Mouse (Mus musculus) testis, postnatal 10 days (tissue): ENCODE measurements around the gene Ermp1.

Experiments
- DNase-seq: peaks from one replicate; pipeline ENCODE4 v3.0.0; 2021; ENCODE audit warnings: low spot score

Gene Ermp1

DNA sequence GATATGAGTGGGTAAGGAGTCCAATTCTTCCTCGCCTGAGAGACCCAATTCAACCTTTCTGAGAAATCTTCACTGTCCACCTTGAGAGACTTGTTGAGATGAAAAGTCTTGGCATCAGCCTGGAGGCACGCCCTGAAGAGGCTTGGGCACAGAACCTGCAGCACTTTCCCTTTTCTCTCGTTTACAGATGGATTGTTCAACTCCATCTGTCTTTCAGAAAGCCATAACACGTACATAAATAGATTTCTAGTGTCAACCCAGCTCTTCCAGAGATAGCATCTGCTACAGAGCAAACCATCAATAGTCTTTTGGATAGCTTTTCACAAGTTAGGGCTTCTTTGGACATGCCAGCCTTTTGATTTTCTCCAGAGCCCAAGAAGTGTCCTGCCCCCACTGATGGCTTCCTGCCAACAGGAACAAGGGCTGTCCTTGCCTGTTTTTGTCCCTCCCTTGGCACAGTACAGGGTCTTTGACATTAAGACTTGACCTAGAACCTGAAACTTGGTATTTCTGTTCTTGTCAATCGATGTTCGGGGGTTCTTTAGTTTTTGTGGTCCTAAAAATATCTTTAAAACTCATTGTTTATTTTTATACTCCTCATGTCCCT, 13.9 kb upstream of the Ermp1 start:
- DNase-seq: no peak

DNA sequence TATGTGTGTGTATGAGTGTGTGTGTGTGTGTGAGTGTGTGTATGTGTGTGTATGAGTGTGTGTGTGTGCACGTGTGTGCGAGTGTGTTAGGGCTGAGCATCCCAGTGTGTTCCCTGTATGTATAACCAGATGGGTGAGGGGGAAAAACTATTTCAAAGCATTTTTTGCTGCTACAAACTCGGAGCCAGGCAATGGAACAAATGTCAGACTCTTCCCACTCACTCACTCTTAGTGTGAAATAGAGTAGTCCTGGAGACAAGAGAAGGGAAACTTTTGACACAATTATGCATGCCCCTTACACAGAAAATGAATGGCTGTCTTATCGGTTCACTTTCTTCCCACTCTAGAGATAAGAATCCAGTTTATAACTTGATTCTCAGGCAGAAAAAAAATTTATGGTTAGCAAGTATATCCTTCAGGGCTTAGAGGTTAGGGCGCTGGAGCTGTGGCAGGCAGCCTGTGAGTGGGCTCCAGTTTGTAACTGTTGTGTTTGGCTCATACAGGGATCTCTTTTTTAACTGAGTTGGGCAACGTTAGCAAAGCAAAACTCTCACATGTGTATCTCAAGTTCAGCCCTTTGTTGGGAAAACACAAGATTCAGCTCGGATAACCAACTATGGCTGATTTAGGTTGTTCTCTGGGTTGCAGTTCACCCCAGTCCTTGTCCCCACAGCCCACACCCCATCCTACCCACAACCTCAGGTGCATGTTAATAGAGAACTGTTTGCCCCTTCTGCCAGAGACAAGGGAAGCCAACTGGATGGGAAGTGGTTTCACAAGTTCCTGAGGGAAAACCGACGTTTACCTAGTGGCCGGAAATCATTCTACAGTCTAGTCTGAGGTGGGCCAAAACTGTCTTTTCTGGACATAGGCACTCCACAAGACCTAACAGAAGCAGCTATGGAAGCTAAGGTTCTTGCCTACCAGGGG, 12.9 kb upstream of the Ermp1 start:
- no peak for DNase-seq

DNA sequence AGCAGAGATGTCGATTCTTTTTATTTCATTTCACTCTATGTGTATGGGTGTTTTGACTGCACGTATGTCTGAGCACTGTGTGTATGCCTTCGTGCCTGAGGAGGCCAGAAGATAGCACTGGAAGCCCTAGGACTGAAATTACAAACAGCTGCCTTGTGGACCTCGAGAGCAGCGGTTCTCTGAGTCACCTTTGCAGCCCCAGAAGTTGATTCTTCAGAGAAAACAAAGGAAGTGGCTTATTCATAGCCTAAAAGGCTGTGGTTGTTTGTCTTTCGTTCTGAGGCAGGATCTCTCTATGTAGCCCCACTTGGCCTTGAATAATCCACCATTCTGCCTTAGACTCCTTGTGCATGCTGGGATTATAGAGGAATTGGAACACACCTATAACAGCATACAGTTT, 11.5 kb upstream of the Ermp1 start:
- no peak for DNase-seq

DNA sequence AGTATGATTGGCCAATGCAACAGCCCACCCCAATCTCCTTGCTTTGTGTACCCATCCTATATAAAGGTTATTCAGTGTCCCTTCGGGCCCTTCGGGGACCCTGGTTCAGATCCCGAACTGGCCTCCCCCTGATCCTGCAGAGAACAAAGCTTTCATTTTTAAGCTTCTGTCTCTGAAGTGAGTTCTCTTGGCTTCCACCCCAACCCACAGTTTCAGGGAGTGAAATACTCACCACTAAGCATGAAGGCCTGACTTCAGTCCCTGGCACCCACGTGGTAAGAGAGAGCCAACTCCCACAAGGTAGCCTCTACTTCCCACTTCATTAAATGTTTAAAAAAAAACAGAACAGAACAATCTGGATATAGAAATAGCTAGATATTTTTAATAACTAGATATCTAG, 10.6 kb upstream of the Ermp1 start:
- no peak for DNase-seq

DNA sequence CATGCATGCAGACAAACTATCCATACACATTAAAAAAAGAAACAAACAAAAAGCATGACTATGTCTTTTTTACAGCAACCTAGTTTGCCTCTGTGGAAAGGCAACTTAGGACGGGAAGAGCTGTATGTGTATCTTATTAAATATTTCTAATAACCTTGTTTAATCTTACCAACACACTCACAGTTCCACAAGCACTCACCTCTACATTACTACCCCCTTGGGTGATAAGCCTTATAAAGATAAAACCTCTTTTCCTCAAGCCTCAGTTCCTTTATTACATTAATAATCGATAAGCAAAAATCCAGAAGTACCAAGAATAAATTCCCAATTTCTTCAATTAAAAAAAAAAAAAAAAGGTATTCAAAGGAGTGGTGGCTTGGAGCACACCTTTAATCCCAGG, 9.3 kb upstream of the Ermp1 start:
- DNase-seq: no peak

DNA sequence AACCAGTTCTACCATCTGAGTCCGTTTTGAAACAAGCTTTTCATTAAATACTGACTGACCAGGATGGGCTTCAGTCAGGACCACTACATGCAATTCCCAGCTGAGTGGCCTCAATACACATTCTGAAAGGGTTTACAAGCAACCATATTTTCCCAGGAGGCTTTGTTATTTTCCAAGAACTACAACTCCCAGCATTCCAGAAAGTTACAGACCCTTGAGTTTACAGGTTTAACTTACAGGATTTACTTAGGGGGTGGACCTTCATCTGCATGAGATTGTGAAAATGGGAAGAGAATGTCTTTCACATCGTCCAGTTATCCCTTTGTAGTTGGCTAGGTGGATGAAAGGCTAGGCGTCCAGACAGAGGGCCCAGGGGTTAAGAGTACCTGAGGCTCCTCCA, 8.8 kb upstream of the Ermp1 start:
- no peak for DNase-seq

DNA sequence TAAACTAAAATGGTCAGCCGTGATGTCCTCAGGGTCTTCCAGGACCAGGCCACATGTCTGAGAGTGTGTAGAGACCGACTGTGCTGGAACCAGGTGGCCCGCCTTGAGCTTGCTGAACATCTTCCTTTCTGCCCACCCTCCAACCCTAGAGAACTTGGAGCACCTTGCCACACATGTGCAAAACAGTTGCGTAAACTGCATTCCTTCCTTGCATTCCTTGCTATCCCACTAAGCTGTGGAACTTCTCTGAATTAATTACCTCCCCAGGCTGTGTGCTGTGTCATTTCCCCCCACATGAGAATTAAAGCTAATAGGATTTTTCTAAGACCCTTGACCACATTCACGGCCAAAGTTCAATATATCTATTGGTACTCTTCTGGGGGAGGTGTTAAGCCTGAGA, 8.4 kb upstream of the Ermp1 start:
- no peak for DNase-seq

DNA sequence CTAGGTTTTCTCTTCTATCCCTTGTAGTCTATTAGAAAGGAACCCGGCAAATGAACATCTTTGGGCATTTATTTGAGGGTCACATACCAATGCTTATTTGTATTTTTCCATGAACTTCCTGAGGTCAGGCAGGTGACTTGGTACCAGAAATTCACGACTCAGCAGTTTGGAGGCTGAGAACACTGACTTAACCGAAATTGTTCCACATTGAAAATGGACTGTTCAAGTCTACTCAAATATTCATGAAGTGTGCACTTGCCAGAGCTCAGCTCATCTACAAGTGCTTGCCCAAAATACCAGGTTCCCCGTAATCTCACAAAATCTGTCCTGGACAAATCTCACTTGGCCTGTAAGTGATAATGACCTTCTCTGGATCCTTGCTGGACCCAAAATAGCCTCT, 7.8 kb upstream of the Ermp1 start:
- no peak for DNase-seq

DNA sequence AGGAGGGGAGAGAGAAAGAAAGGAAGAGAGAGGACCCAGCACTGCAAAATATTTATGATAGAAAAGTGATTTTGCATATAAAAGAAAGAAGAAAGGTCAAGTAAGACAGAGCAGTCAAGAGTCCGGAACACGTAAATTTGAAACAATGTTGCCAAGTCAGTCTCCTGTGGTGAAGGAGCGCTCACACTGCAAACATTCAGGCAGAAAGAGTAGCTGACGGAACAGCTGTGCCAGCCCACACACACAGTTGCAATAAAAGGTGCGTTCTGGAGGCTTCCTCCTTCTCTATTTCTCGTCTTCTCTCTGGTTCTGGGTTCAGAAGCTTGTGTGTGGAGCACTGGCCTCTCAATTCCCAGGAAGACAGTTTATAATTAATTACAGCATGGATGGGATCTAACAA, 6.9 kb upstream of the Ermp1 start:
- DNase-seq: no peak

DNA sequence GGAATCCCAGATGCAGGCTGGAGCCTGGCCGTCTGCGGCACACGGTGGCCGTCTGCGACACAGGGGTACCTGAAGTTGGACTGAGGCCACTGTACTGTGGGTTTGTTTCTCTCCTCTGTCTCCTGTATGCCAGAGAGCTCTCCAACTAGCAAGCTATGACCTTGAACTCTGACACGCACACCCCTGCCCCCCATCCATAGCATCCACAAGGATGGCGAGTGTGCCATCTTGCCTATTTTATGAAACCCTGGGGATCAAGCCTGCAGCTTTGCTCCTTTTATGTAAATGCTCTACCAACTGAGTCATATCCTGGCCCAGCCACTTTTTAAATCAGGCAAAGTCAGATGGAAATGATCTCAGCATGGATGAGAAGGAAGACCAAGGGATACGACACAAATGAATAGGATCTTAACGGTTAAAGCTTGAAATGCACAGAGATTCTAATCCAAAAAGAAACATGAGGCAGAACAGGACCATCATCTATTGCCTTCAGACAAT, 5.6 kb upstream of the Ermp1 start:
- DNase-seq: no peak

DNA sequence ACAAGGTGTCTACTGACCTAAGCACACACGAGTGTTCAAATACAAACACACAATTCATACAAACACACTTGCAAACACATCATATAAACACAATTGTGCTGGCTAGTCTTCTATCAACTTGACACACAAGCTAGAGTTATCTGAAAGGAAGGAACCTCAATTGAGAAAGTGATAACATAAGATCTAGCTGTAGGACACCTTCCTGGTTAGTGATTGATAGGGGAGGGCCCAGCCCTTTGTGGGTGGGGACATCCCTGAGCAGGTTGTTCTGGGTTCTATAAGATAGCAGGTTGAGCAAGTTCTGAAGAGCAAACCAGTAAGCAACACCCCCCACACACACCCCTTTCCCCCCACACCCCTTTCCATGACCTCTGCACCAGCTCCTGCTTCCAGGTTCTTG, 1.5 kb upstream of the Ermp1 start:
- no peak for DNase-seq

DNA sequence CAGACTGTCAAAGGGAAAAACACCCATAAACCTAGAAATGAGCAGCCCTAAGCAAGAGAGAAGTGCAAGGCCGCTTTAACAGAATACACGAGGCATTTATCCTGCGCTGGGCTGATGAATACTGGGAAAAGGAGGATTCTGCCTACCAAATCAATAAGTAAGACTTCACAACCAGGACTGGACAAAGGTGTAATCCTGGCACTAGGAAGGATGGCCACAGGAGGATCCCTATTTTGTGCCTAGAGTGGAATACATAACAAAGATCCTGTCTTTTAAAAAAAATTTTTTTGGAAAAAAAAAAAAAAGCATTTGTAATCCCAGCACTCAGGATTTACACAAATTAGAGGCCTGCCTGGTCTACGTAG, 317 bp upstream of the Ermp1 start:
- no peak for DNase-seq

DNA sequence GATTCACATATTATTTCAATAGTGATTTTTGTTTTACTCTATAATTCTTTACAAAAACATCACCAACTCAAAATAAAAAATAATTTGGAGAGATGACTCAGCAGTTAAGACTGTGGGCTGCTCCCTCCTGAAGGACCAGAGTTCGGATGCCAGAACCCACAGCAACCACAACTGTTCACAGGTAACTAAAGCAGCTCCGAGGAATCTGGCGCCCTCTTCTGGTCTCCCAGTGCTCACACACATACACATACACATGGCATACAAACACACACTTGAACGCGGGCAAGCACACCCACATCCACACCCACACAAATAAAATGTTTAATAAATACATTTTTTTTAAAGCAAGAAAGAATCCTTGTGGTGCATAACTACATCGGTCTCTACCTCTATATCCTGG, 3.5 kb downstream of the Ermp1 start:
- DNase-seq: no peak

DNA sequence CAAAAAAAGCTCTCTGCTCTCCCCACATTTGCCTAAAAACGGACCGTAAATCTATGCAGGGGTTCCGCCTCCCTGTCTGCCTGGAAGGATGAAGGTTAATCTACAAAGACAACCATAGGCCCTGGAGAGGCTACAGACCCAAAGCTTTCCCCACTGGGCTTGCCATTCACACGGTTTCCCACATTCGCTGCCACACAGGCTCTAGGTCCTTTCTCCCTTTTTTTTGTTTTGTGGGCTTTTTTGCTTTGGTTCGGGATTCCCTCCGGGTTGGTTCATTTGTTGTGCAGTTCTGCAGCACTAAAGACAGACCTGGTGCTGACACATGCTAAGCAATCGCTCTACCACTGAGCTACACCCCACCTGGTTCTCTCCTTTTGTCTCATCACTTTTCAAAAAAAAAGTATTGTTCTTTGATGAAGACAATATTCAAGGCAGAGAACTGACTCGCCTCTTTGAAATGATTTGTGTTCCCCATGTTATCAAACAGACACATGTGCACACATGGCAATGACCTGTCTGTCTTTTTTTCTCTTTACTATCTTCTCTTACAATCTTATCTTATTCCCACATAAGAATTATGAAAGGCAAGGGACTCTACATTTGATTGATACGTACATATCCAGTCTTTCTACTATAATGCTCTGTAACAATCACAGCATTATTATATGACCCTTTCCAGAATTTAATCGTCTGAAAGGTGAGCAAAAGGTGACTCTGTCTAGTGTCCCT, 4.9 kb downstream of the Ermp1 start:
- no peak for DNase-seq

DNA sequence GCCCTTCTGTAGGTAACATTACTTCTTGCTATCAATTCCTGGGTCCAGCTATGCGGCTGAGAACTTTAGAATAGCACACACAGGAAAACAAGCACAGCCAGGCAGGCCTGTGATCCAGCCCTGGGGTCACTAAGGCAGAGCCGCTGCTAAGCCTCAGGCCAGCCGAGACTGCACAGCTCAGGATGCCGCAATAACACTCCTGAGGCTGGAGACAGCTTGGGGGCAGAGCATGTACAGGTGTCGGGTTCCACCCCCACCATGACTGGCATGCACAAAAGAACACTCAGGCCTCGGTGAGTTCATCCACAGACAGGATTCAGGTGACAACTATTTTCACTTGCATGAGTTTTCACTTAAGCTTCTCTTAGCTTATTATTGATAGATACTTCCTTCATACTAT, 6.0 kb downstream of the Ermp1 start:
- DNase-seq: no peak

DNA sequence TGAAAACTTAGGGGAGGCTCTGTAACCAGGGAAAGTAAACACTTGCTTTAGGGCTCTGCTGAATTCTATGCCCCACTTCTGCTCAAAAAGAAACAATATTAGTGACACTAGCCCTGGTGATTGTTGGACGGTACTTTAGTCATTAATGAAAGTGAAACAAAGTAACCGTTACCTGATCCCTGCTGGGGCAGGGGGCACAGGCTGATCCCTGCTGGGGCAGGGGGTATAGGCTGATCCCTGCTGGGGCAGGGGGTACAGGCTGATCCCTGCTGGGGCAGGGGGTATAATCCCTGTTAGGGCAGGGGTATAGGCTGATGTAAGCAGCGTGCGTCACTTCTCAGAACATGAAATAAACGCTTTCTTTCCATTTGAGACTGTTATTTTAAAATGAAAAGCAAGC, 6.7 kb downstream of the Ermp1 start:
- DNase-seq: no peak

DNA sequence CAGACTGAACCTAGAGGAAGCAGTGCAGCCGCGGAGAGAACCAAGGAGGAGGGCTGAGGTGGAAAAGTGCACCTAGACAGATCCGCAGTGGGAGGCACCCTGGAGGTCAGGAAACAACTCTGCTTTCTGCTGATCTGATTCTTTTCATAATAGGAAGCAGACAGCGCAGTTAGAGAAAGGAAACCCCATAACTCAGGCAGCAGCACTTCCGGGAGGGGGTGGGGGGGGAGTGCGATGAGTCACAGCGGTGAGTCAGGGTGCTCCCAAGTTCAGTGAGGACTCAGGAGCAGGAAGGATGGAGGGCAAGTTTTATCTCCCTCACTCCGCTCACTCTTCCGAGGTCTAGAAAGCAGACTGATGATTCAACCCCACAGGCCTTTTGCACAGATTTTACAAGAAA, 7.2 kb downstream of the Ermp1 start:
- no peak for DNase-seq

DNA sequence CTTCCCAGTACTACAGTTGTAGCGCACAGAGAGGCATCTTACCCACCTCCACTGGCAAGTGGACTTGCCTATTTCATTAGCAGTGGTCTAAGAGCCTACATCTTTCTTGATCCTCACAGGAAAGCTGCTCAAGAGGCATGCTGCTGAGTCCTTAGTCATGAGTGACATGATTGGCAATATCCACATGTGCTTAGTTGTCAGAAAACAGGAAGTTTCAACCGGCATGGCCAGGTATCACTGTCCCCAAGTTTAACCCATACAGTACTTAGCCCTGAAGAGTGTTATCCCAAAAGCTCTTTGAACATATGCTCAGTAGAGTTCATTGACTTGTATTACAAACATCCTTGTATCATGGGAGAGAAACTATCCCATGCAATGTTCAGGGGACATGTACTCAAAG, 36.1 kb downstream of the Ermp1 start:
- DNase-seq: no peak

DNA sequence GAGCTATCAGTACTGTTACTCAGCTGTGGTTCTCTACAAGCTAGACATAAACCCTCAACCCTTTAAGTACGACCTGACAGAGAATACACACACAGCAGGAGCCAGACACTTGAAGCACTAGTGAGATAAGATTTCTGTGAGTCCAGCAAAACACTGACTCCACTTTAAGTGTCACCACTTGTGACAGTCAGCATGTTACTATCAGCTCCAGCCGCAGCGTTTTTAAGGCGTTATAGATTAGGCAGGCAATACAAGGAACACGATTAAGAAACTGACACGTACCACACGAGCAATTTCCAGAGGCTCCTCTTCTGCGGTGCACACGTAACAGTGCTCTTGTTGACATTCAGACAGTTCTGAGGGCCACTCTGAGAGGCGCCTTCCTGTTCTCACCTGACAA, 37.3 kb downstream of the Ermp1 start:
- no peak for DNase-seq

DNA sequence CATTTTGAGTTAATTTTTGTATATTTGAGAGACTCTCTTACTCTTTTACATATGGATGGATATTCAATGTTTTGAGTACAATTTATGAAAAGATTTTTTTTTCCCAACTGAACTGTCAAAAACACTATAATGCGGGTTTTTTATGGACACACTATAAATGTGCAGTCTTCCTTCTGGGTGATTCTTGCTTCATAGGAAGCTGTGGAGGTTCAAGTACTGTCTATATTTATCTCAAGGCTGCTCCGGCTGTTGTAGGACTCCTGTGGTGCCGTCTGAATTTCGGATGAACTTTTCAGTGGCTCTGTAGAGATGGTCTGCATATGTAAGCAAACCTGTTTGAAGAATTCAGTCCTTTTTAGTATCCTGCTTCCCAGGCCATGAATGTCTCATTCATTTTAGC, 40.0 kb downstream of the Ermp1 start:
- no peak for DNase-seq

DNA sequence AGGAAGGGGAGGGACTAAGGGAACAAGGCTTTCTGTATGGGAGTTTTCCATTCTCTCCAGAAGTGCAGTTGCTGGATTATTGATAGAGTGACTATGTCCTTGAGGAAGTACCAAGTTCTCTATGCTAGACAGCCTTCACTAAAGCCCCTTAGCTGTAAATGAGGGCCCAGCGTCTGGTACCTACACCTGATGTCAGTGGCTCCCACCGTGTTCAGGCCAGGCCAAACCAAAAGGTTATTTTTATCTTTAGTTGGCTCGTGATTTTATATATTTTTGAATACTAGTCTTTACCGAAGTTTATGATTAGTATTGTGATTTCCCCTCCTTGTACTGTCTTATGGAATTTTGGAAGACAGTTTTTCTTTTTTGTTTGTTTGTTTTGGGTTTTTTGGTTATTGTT, 40.7 kb downstream of the Ermp1 start:
- DNase-seq: no peak

DNA sequence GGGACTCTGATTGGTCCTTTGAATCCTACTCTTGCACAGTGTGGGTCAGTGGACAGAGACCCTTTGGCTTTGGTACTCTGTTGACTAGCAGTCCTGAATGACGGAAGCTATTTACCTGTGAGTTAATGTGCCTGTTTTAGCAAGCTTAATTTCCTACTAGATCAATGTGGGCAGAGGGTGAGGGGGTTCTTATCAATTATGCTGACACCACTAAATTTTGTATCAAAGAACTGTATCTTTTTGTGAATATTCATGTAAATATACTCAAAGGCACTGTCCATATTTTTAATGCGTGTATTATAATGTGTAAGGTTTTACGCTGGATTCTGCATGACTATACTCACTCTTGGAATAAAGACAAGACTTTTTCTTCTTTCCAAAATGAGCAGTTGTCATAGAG, 43.6 kb downstream of the Ermp1 start:
- DNase-seq: no peak
